Mouse (Mus musculus) hindbrain, embryonic 16.5 days (tissue): ENCODE data around the gene Klf16. TPM values are rescaled to one million over a fixed set of nuclear protein-coding genes. Genes with fewer than 3 reads are reported as not detected.
A peak's percentile ranks its signal among the peaks of the same experiment; 100 is the strongest.

ENCODE experiments used
- ATAC-seq: fragments of 200-750 bp; cut with Nextera tagmentation; 2 replicates; pipeline ENCODE4 v1.8.0; 2017; ENCODE audit warnings: moderate TSS enrichment, moderate library complexity
- H3K27ac ChIP-seq: fragments of 300-500 bp; sonication (generic); 2 replicates; pipeline ENCODE4 v1.5.1; 2014; ENCODE audit warnings: low read depth, mild to moderate bottlenecking, control low read depth, low read length, moderate library complexity
- H3K27me3 ChIP-seq: fragments of 300-500 bp; sonication (generic); replicated peaks from 2 replicates; pipeline ENCODE4 v1.6.1; 2014; ENCODE audit warnings: low read length; ENCODE audit not compliant: control insufficient read depth, insufficient read depth
- H3K36me3 ChIP-seq: fragments of 300-500 bp; sonication (generic); 2 replicates; pipeline ENCODE4 v1.6.1; 2014; ENCODE audit warnings: mild to moderate bottlenecking, low read length, moderate library complexity, mixed read lengths; ENCODE audit not compliant: control insufficient read depth, insufficient read depth
- H3K4me1 ChIP-seq: fragments of 300-500 bp; sonication (generic); 2 replicates; pipeline ENCODE4 v1.6.1; 2014; ENCODE audit warnings: low read depth, low read length; ENCODE audit not compliant: control insufficient read depth, insufficient read depth
- H3K4me2 ChIP-seq: fragments of 300-500 bp; sonication (generic); 2 replicates; pipeline ENCODE4 v1.6.1; 2014; ENCODE audit warnings: mild to moderate bottlenecking, low read length, control low read depth, moderate library complexity
- H3K4me3 ChIP-seq: fragments of 300-500 bp; sonication (generic); 2 replicates; pipeline ENCODE4 v1.5.1; 2014; ENCODE audit warnings: mild to moderate bottlenecking, low read length, control low read depth, moderate library complexity
- H3K9ac ChIP-seq: fragments of 300-500 bp; sonication (generic); 2 replicates; pipeline ENCODE4 v1.6.1; 2014; ENCODE audit warnings: low read depth, mild to moderate bottlenecking, control low read depth, low read length, moderate library complexity
- H3K9me3 ChIP-seq: fragments of 300-500 bp; sonication (generic); 2 replicates; pipeline ENCODE4 v1.6.1; 2014; ENCODE audit warnings: mild to moderate bottlenecking, low read length, moderate library complexity; ENCODE audit not compliant: control insufficient read depth
- WGBS: fragments of 180-500 bp; shearing (Covaris S2); extraction: QIAGEN DNeasy Blood & Tissue Kit; methylation state at CpG from one replicate; pipeline ENCODE4 v1.1.7; 2014; 5-methylcytosine and 5-hydroxymethylcytosine counted together
- polyA plus RNA-seq: library from polyadenylated mRNA; unstranded; fragments of >200 nt; fragmentation: Nextera tagmentation; extraction: Ambion mirVana; gene quantifications from 2 replicates; pipeline ENCODE4 v1.2.1, GENCODE M21; 2015

The Klf16 gene
- polyA plus RNA-seq: 5.1 and 5.8 TPM in 2 replicates

GRCm38 (mm10) chr10:80577195-80578130 lies at the start of gene Klf16:
Klf16 (minus strand) TSS chr10:80577321.
- H3K27ac ChIP-seq: peak within 1 kb of the TSS; percentile 90
- no peaks in the 10 kb centered on the region for H3K27me3 ChIP-seq
- ATAC-seq: peak; percentile 78
- H3K4me1 ChIP-seq: peaks cover 38% of the 10 kb centered on the region
- peak within 1 kb of the TSS; percentile 94 for H3K4me2 ChIP-seq
- peak within 1 kb of the TSS; percentile 90 for H3K9ac ChIP-seq
- peak within 1 kb of the TSS; percentile 91 for H3K4me3 ChIP-seq
- H3K36me3 ChIP-seq: 0 out of 2 replicates have a peak, but pooled peaks cover 3% of the 10 kb centered on the region
- no peaks in the 10 kb centered on the region for H3K9me3 ChIP-seq
- WGBS: under 1% methylated on average over 63 of the region's 97 CpGs

- peaks cover 31% of the 10 kb centered on the region for H3K4me1 ChIP-seq
- no peak for ATAC-seq
- 90% methylated on average over 4 of the region's 4 CpGs for WGBS
- no peak overlapping the region for H3K9ac ChIP-seq
- no peaks in the 10 kb centered on the region for H3K27me3 ChIP-seq
- H3K9me3 ChIP-seq: no peaks in the 10 kb centered on the region
- no peak overlapping the region for H3K4me2 ChIP-seq
- H3K27ac ChIP-seq: no peak overlapping the region
- no peak overlapping the region for H3K4me3 ChIP-seq
- no peaks in the 10 kb centered on the region; the same call in 1 of the 2 replicates for H3K36me3 ChIP-seq
Observed at GRCm38 (mm10) chr10:80625764-80626163, 48.6 kb upstream of the Klf16 start.

- peak overlapping the region; percentile 89 for H3K4me3 ChIP-seq
- peak overlapping the region; percentile 90 for H3K27ac ChIP-seq
- H3K4me2 ChIP-seq: peak overlapping the region; percentile 99
- H3K36me3 ChIP-seq: no peaks in the 10 kb centered on the region
- H3K9ac ChIP-seq: peak overlapping the region; percentile 96
- no peak for ATAC-seq
- peaks cover 31% of the 10 kb centered on the region for H3K4me1 ChIP-seq
- no peaks in the 10 kb centered on the region for H3K27me3 ChIP-seq
- no peaks in the 10 kb centered on the region for H3K9me3 ChIP-seq
- 15% methylated on average over 15 of the region's 15 CpGs for WGBS
Observed at GRCm38 (mm10) chr10:80623457-80624191, 46.5 kb upstream of the Klf16 start.

GRCm38 (mm10) chr10:80622661-80623456 lies 45.7 kb upstream of the Klf16 start, which contains the start of gene Csnk1g2:
Csnk1g2 (plus strand) TSS chr10:80622838.
- peak within 1 kb of the TSS; percentile 99 for H3K4me2 ChIP-seq
- peak within 1 kb of the TSS; percentile 89 for H3K4me3 ChIP-seq
- WGBS: under 1% methylated on average over 43 of the region's 85 CpGs
- H3K4me1 ChIP-seq: peaks cover 31% of the 10 kb centered on the region
- H3K9ac ChIP-seq: peak within 1 kb of the TSS; percentile 96
- H3K36me3 ChIP-seq: no peaks in the 10 kb centered on the region
- peak within 1 kb of the TSS; percentile 92 for H3K27ac ChIP-seq
- no peaks in the 10 kb centered on the region for H3K9me3 ChIP-seq
- H3K27me3 ChIP-seq: no peaks in the 10 kb centered on the region
- no peak; the same call in 1 of the 2 replicates for ATAC-seq

GRCm38 (mm10) chr10:80621940-80622660 lies 45.0 kb upstream of the Klf16 start:
- Histone ChIP-seq H3K9me3 (no peaks in the 10 kb centered on the region), H3K4me3 (peak overlapping the region; percentile 89), H3K27ac (peak overlapping the region; percentile 92), H3K4me1 (peaks cover 28% of the 10 kb centered on the region), H3K4me2 (peak overlapping the region; percentile 70), H3K36me3 (no peaks in the 10 kb centered on the region), H3K27me3 (no peaks in the 10 kb centered on the region), H3K9ac (peak overlapping the region; percentile 49)
- 0% methylated on average over 64 of the region's 64 CpGs for WGBS
- peak; percentile 97 for ATAC-seq

- Histone ChIP-seq H3K27me3 (no peaks in the 10 kb centered on the region), H3K27ac (peak overlapping the region; percentile 92), H3K9me3 (no peaks in the 10 kb centered on the region), H3K9ac (peak overlapping the region; percentile 49), H3K36me3 (no peaks in the 10 kb centered on the region), H3K4me3 (peak overlapping the region; percentile 89), H3K4me2 (peak overlapping the region; percentile 70), H3K4me1 (peaks cover 28% of the 10 kb centered on the region)
- under 1% methylated on average over 9 of the region's 9 CpGs for WGBS
- no peak for ATAC-seq
Observed at GRCm38 (mm10) chr10:80621690-80621939, 44.5 kb upstream of the Klf16 start.

GRCm38 (mm10) chr10:80620796-80621689 lies 43.9 kb upstream of the Klf16 start:
- Histone ChIP-seq H3K4me1 (peaks cover 28% of the 10 kb centered on the region), H3K27me3 (no peaks in the 10 kb centered on the region), H3K4me2 (peak overlapping the region; percentile 70), H3K27ac (peak overlapping the region; percentile 92), H3K4me3 (peak overlapping the region; percentile 89), H3K9me3 (no peaks in the 10 kb centered on the region), H3K9ac (peak overlapping the region; percentile 49), H3K36me3 (no peaks in the 10 kb centered on the region)
- WGBS: 55% methylated on average over 16 of the region's 16 CpGs
- no peak for ATAC-seq
